Mouse (Mus musculus) monocyte, adult 5-6 weeks (primary cell): ENCODE results near the gene Naa15. TPM values are rescaled to one million over a fixed set of nuclear protein-coding genes. Genes with fewer than 3 reads are reported as not detected.
A peak's percentile ranks its signal among the peaks of the same experiment; 100 is the strongest.

Experiments
- ATAC-seq: fragments of 153-309, 156-312 bp; replicated peaks from 2 replicates; pipeline ENCODE4 v1.8.0; 2017; ENCODE audit warnings: mild to moderate bottlenecking; ENCODE audit not compliant: low TSS enrichment, insufficient number of reproducible peaks, severe bottlenecking, poor library complexity, low FRiP score
- total RNA-seq: library from RNA; stranded (forward); fragments of 200-1000, 200-491, 200-594 nt; gene quantifications from 3 replicates; pipeline ENCODE4 v1.2.3, GENCODE M21; 2017

The Naa15 gene
- 61.2 to 95.8 TPM (median 67.4 TPM) in 3 replicates for total RNA-seq

DNA sequence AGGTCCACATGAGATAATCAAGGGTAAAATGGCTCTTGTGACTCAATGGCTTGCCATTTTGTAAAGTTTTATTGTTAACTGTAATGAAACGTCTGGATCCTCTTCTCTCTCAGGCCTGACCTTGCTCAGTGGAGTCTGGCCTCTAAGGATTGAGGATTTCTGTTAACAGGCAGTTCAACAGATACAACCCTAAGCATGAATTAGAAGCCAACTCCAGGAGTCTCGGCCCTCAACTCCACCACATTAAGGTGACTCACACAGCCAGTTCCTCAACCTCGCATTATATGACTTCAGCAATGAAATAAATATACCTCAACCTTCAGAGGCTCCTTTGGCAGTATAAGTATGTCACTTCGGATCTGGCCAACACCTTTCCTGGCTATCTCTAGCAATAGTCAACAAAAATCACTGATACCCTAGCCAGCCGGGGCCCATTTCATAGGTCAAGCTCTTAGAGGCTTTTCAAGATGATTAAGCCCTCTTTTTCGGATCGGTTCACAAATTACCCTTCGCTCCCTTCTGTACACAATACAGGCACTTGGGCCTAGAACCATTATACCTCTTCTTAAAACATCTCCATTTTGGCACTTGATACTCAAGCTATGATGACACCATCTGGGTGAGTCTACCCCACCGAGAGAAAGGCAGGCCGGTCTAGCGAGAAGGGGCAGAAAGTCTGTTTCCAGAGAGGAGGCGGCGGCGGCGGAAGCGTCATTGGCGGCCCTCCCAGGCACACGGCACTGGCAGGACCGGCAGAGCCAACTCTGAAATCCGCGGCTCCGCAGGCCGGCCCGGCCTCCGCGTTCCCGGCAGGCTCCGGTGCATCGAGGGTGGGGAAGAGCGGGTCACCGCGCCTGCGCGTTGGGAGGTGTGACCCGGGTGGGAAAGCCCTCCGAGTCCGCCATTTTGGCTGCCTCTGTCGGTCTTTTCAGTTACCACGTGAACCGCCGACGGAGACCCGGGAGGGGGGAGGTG is at the start of gene Naa15:
Naa15 (plus strand) TSS at position 51 of the 975 bp plus-strand sequence.
- ATAC-seq = peak; percentile 83

- ATAC-seq = no peak
These were observed 49.4 kb upstream of the Naa15 start for GRCm38 (mm10) chr3:51365517-51365882.

GRCm38 (mm10) chr3:51366926-51367325 is 48.0 kb upstream of the Naa15 start:
- ATAC-seq = no peak

GRCm38 (mm10) chr3:51368011-51368410 is 46.9 kb upstream of the Naa15 start:
- ATAC-seq = no peak

DNA sequence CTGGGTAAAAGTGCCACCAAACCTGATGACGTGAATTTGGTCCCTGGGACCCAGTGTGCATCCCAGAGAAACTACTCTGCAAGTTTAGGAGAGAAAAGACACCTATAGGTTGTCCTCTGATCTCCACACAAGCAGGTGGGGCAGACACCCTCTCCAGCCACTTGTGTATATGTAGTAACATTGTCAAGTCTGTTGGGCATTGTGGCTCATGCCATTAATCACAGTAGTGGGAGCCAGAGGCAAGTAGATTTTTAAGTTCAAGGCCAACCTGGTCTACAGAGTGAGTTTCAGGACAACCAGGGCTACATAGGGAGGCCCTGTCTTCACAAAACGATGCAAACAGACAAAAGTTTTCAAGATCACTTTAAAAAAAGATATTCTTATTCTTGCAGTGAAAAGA is 43.1 kb upstream of the Naa15 start:
- ATAC-seq = no peak

GRCm38 (mm10) chr3:51372883-51373282 is 42.1 kb upstream of the Naa15 start:
- ATAC-seq = no peak

- ATAC-seq = no peak
These were observed 41.4 kb upstream of the Naa15 start for GRCm38 (mm10) chr3:51373544-51373943.

- ATAC-seq = peak; percentile 75
These were observed 39.4 kb upstream of the Naa15 start for GRCm38 (mm10) chr3:51375307-51376265.

DNA sequence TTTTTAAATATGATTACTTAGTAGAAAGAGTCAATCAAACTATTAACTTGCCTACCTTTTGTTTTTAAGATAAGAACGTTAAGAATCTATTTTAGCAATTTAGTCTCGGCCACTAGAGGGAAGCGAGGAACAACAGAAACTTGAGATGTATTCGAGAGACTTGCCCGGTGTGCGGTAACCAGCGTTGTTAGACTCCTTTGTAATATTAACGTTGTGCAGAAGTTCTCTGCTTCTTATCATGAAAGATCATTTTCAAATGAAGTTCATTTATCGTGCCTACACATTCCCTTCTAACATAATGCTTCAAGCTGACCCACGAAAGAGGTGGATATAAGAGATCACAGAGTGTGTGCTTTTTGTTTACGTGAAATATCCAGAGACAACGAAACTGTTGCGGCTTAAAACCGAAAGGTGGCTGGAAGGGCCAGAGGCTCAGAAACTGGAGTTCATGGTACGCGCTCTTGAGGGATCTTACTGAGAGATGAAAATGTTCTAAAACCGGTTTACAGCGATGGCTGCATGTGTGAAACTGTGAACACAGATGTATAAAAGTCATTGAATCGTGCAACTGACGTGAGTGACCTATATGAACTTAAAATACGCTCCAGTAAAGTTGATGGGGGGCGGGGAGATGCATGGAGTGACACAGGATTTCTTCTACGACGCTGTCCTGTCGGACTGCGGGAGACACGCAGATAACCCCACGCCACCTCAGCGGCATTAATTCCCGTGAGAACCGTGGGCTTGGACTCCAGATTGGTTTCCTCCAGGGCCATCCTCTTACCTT is 36.9 kb upstream of the Naa15 start:
- ATAC-seq = 0 out of 2 replicates have a peak, but pooled peaks have one; percentile 8

GRCm38 (mm10) chr3:51378665-51378946 is 36.3 kb upstream of the Naa15 start:
- 0 out of 2 replicates have a peak, but pooled peaks have one; percentile 8 for ATAC-seq

GRCm38 (mm10) chr3:51379786-51380659 is 34.9 kb upstream of the Naa15 start:
- no peak for ATAC-seq

DNA sequence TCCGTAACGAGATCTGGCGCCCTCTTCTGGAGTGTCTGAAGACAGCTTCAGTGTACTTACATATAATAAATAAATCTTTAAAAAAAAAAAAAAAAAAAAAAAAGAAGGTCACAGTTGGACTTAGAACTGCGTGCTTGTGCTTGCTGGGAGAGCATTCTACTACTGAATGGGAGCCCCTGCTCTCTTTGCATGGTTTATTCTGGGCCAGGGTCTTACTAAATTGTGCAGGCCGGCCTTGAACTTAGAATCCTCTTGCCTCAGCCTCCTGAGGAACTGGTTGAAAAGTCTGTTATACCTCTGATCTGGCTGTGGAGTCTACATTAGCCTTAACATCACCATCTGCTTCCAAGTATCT is 34.3 kb upstream of the Naa15 start:
- ATAC-seq = no peak

DNA sequence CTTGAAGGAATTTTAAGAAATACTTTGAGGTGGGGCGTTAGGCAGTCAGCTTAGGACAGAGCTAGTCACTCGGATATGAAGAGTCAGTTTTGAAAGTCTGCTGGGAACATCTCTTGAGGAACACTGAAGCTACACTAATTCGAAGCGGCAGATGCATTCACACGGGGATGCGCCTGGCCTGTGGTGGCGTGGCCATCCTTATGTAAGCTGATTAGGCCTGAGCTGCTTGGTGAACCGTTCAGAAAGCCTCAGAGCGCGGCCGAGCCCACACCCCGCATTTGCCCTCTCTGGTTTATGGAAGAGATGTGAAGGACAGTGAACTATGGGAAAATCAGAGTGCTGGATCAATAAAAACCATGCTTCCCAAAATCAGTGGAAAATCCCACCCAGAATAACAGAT is 31.5 kb upstream of the Naa15 start:
- no peak for ATAC-seq

DNA sequence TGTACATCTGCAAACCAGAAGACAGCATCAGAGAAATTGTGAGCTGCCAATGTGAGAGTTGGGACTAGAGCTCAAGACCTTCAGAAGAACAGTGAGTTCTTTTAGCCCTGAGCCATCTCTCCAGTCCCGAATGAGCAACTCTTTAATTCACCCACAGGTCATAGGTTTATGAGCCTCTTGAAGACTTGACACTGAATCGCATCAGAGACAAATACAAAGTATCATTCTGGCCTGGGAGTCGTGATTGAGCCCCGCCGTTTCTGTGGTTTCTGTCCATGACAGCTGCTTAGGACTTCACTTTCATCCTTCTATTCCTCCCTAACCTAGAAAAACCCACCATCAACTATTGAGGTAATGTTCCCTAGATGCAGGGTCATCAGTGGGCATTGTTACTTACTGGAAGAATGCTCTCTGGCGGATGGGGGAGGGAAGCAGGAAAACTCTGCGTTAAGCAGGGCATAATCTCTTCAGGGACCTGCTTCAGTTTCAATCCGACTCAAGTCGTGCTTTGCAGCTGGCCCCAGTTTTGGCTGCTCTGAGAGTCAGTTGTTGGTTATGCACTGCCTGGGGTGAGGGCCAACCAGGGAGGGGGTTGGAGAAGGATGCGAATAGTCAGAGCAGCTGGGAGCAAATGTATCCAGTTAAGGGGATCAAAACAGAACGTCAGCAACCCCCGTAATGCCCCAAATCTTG is 28.4 kb upstream of the Naa15 start:
- no peak for ATAC-seq

- no peak for ATAC-seq
These were observed 27.9 kb upstream of the Naa15 start for GRCm38 (mm10) chr3:51387134-51387451.

GRCm38 (mm10) chr3:51387868-51388381 is 27.0 kb upstream of the Naa15 start:
- ATAC-seq = no peak

- ATAC-seq = 0 out of 2 replicates have a peak, but pooled peaks have one; percentile 40
These were observed 26.0 kb upstream of the Naa15 start for GRCm38 (mm10) chr3:51388904-51389303.
